Mouse (Mus musculus): Measurements from ENCODE around the gene Tspan9.

- no peak for TF ChIP-seq GATA1 (IDR thresholded peaks at IDR 0.05; ENCODE audit: borderline replicate concordance, low read length)
- no peak for TF ChIP-seq FLI1 (IDR thresholded peaks at IDR 0.05; ENCODE audit: low read length)
These were observed 770 bp downstream of the Tspan9 start for GRCm38 (mm10) chr6:128142369-128143278.
